Mouse (Mus musculus) layer of hippocampus, postnatal 25 days (tissue): ENCODE measurements around the gene Gpr137c. TPM values are rescaled to one million over a fixed set of nuclear protein-coding genes. Genes with fewer than 3 reads are reported as not detected.
A peak's percentile ranks its signal among the peaks of the same experiment; 100 is the strongest.

Experiments used
- DNase-seq, 2 experiments: peaks; one replicate each; pipeline ENCODE4 v3.0.0; 2022; ENCODE audit warnings: mixed read lengths in 2 of 2, low spot score in 1 of 2; ENCODE audit errors: extremely low spot score in 1 of 2
- total RNA-seq, 2 experiments: library from RNA; stranded (reverse); gene quantifications; 2 replicates each; pipeline ENCODE4 v1.2.3; 2021

The Gpr137c gene
- 10 to 100 TPM; 23.2 to 23.9 TPM for total RNA-seq

GRCm38 (mm10) chr14:45219281-45220089 lies at the start of gene Gpr137c:
Gpr137c (plus strand) TSS chr14:45219717.
- peak; percentile 81 to 87 for DNase-seq

- no peak for DNase-seq
Observed at GRCm38 (mm10) chr14:45172260-45172659, 47.3 kb upstream of the Gpr137c start.

GRCm38 (mm10) chr14:45175012-45175740 lies 44.3 kb upstream of the Gpr137c start:
- no peak for DNase-seq

GRCm38 (mm10) chr14:45179186-45179585 lies 40.3 kb upstream of the Gpr137c start:
- DNase-seq, result no peak

GRCm38 (mm10) chr14:45179606-45180005 lies 39.9 kb upstream of the Gpr137c start:
- DNase-seq, result no peak

- no peak for DNase-seq
Observed at GRCm38 (mm10) chr14:45181611-45182010, 37.9 kb upstream of the Gpr137c start.

GRCm38 (mm10) chr14:45190999-45191398 lies 28.5 kb upstream of the Gpr137c start:
- DNase-seq, result no peak

- DNase-seq, result no peak
Observed at GRCm38 (mm10) chr14:45200607-45201006, 18.9 kb upstream of the Gpr137c start.

- DNase-seq, result no peak
Observed at GRCm38 (mm10) chr14:45210683-45211082, 8.8 kb upstream of the Gpr137c start.

GRCm38 (mm10) chr14:45211431-45211830 lies 8.1 kb upstream of the Gpr137c start:
- DNase-seq, result no peak

GRCm38 (mm10) chr14:45216711-45217340 lies 2.7 kb upstream of the Gpr137c start:
- DNase-seq, result no peak

- no peak for DNase-seq
Observed at GRCm38 (mm10) chr14:45217693-45218092, 1.8 kb upstream of the Gpr137c start.

GRCm38 (mm10) chr14:45220090-45220956 lies 806 bp downstream of the Gpr137c start, which contains the start of gene Txndc16:
Txndc16 (minus strand) TSS chr14:45220328.
- DNase-seq, result peak; percentile 76 to 84

- no peak for DNase-seq
Observed at GRCm38 (mm10) chr14:45220957-45221630, 1.6 kb downstream of the Gpr137c start.

- no peak for DNase-seq
Observed at GRCm38 (mm10) chr14:45239042-45239441, 19.5 kb downstream of the Gpr137c start.

- no peak for DNase-seq
Observed at GRCm38 (mm10) chr14:45241613-45242012, 22.1 kb downstream of the Gpr137c start.

- DNase-seq, result no peak
Observed at GRCm38 (mm10) chr14:45251548-45252076, 32.1 kb downstream of the Gpr137c start.

GRCm38 (mm10) chr14:45263831-45264592 lies 44.5 kb downstream of the Gpr137c start:
- DNase-seq, result no peak

GRCm38 (mm10) chr14:45275816-45276215 lies 56.3 kb downstream of the Gpr137c start:
- no peak for DNase-seq
